Mouse (Mus musculus): ENCODE data around the gene Srsf3. TPM values are rescaled to one million over a fixed set of nuclear protein-coding genes. Genes with fewer than 3 reads are reported as not detected.

Gene Srsf3
- total and polyA plus RNA-seq, 3 experiments: 171 to 687 (median 380) TPM

- Histone ChIP-seq H3K4me3 (replicated peaks in 1 of 3; ENCODE audit: low read depth in 2 of 3, low read length in 2 of 3, poor library complexity in 1 of 3) (no peak overlapping the region), H3K36me3 (replicated peaks in 1 of 2; ENCODE audit: control insufficient read depth in 1 of 2, insufficient read depth in 1 of 2, low read length in 1 of 2) (peaks cover 10 to 16% of the 10 kb centered on the region in 2 experiments), H3K4me1 (ENCODE audit: control insufficient read depth in 1 of 2, insufficient read depth in 2 of 2) (peaks cover 11 to 59% of the 10 kb centered on the region in 2 experiments), H3K27me3 (replicated peaks) (no peaks in the 10 kb centered on the region), H3K9ac (ENCODE audit: insufficient read depth, low read depth) (no peak overlapping the region), H3K27ac (ENCODE audit: insufficient read depth, low read depth) (no peak overlapping the region), H3K9me3 (replicated peaks; ENCODE audit: low read length) (peaks cover 2% of the 10 kb centered on the region), H3K4me2 (ENCODE audit: insufficient read depth, low read depth, poor library complexity, severe bottlenecking) (no peak overlapping the region), H3K79me2 (replicated peaks; ENCODE audit: control insufficient read depth, extremely low read depth, insufficient read depth, poor library complexity, severe bottlenecking) (peaks cover 52% of the 10 kb centered on the region)
- TF ChIP-seq HCFC1 (IDR thresholded peaks at IDR 0.05; ENCODE audit: low read depth, low read length) (no peak), UBTF (IDR thresholded peaks at IDR 0.05; ENCODE audit: low read depth, low read length) (no peak), MEF2A (IDR thresholded peaks at IDR 0.05; ENCODE audit: borderline replicate concordance, low read depth, low read length) (no peak), SIN3A (IDR thresholded peaks at IDR 0.05; ENCODE audit: low read length) (no peak), PAX5 (IDR thresholded peaks at IDR 0.05; ENCODE audit: low read length) (no peak), CTCF (conservative IDR thresholded peaks at IDR 0.05 in 1 of 2, IDR thresholded peaks at IDR 0.05 in 1 of 2; ENCODE audit: low read depth in 2 of 2, low read length in 2 of 2) (no peak), ZNF384 (IDR thresholded peaks at IDR 0.05; ENCODE audit: low read depth, low read length) (no peak), USF2 (conservative IDR thresholded peaks at IDR 0.05; ENCODE audit: low read depth, low read length) (no peak), USF1 (IDR thresholded peaks at IDR 0.05; ENCODE audit: low read depth, low read length) (no peak), MXI1 (IDR thresholded peaks at IDR 0.05; ENCODE audit: low read depth, low read length) (no peak), E2F4 (IDR thresholded peaks at IDR 0.05; ENCODE audit: insufficient replicate concordance, low read depth, low read length) (no peak), BHLHE40 (IDR thresholded peaks at IDR 0.05; ENCODE audit: low read depth, low read length) (no peak), NRF1 (IDR thresholded peaks at IDR 0.05; ENCODE audit: low read depth, low read length) (no peak), ELF1 (IDR thresholded peaks at IDR 0.05; ENCODE audit: low read depth, low read length) (no peak)
- dilution Hi-C loops (cut with MboI; ENCODE audit: extremely low pct_ligation_motif_present, extremely low pct_unique_long_range_greater_than_20kb, low sequenced_read_pairs) (no loop called here), in situ Hi-C loops (cut with MboI; ENCODE audit: low pct_ligation_motif_present, low pct_unique_long_range_greater_than_20kb, low sequenced_read_pairs) (no loop called here)
- DNase-seq (ENCODE audit: extremely low read depth): no peak
Measured at GRCm38 (mm10) chr17:29005002-29005401, 27.4 kb upstream of the Srsf3 start.

GRCm38 (mm10) chr17:29006812-29007211 is 25.6 kb upstream of the Srsf3 start:
- dilution Hi-C loops (cut with MboI; ENCODE audit: extremely low pct_ligation_motif_present, extremely low pct_unique_long_range_greater_than_20kb, low sequenced_read_pairs): no loop called here
- Histone ChIP-seq H3K9ac (ENCODE audit: insufficient read depth, low read depth) (peak overlapping the region; percentile 86), H3K4me2 (ENCODE audit: insufficient read depth, low read depth, poor library complexity, severe bottlenecking) (peak overlapping the region; percentile 99), H3K27ac (ENCODE audit: insufficient read depth, low read depth) (peak overlapping the region; percentile 41; the same call in 1 of the 2 replicates), H3K79me2 (replicated peaks; ENCODE audit: control insufficient read depth, extremely low read depth, insufficient read depth, poor library complexity, severe bottlenecking) (peaks cover 47% of the 10 kb centered on the region), H3K9me3 (replicated peaks; ENCODE audit: low read length) (no peaks in the 10 kb centered on the region), H3K36me3 (replicated peaks in 1 of 2; ENCODE audit: control insufficient read depth in 1 of 2, insufficient read depth in 1 of 2, low read length in 1 of 2) (peaks cover 0 to 4% of the 10 kb centered on the region in 2 experiments), H3K27me3 (replicated peaks) (no peaks in the 10 kb centered on the region), H3K4me3 (replicated peaks in 1 of 3; ENCODE audit: low read depth in 2 of 3, low read length in 2 of 3, poor library complexity in 1 of 3) (peak overlapping the region; percentile 88 to 95 (median 89)), H3K4me1 (ENCODE audit: control insufficient read depth in 1 of 2, insufficient read depth in 2 of 2) (peaks cover 11 to 48% of the 10 kb centered on the region in 2 experiments)
- in situ Hi-C loops (cut with MboI; ENCODE audit: low pct_ligation_motif_present, low pct_unique_long_range_greater_than_20kb, low sequenced_read_pairs): no loop called here
- DNase-seq (ENCODE audit: extremely low read depth): no peak
- TF ChIP-seq UBTF (IDR thresholded peaks at IDR 0.05; ENCODE audit: low read depth, low read length): no peak
- no peak for TF ChIP-seq SMC3 (IDR thresholded peaks at IDR 0.05; ENCODE audit: low read depth, low read length)
- 0 out of 2 replicates have a peak, but pooled peaks have one; percentile 28 for TF ChIP-seq CHD1 (IDR thresholded peaks at IDR 0.05; ENCODE audit: low read depth, low read length)
- TF ChIP-seq POLR2A (IDR thresholded peaks at IDR 0.05; ENCODE audit: low read depth, low read length): no peak
- no peak for TF ChIP-seq USF1 (IDR thresholded peaks at IDR 0.05; ENCODE audit: low read depth, low read length)
- no peak for TF ChIP-seq HCFC1 (IDR thresholded peaks at IDR 0.05; ENCODE audit: low read depth, low read length)
- no peak for TF ChIP-seq MAZ (IDR thresholded peaks at IDR 0.05; ENCODE audit: low read depth, low read length)
- no peak for TF ChIP-seq MEF2A (IDR thresholded peaks at IDR 0.05; ENCODE audit: borderline replicate concordance, low read depth, low read length)
- no peak for TF ChIP-seq CHD2 (IDR thresholded peaks at IDR 0.05; ENCODE audit: low read length)
- TF ChIP-seq ZC3H11A (IDR thresholded peaks at IDR 0.05; ENCODE audit: low read depth, low read length): no peak
- TF ChIP-seq CTCF (conservative IDR thresholded peaks at IDR 0.05 in 1 of 2, IDR thresholded peaks at IDR 0.05 in 1 of 2; ENCODE audit: low read depth in 2 of 2, low read length in 2 of 2): no peak
- TF ChIP-seq ETS1 (conservative IDR thresholded peaks at IDR 0.05; ENCODE audit: low read depth, low read length): no peak
- no peak for TF ChIP-seq JUND (conservative IDR thresholded peaks at IDR 0.05; ENCODE audit: low read depth, low read length)
- TF ChIP-seq TBP (conservative IDR thresholded peaks at IDR 0.05; ENCODE audit: low read depth, low read length): no peak
- 0 out of 2 replicates have a peak, but pooled peaks have one; percentile 40 for TF ChIP-seq MXI1 (IDR thresholded peaks at IDR 0.05; ENCODE audit: low read depth, low read length)
